Mouse (Mus musculus): ENCODE results near the gene Tspan14. TPM values are rescaled to one million over a fixed set of nuclear protein-coding genes. Genes with fewer than 3 reads are reported as not detected.

Gene Tspan14
- polyA plus RNA-seq, 1 experiment from 2014 or later: 71.4 TPM

GRCm38 (mm10) chr14:40885752-40886151 lies 80.9 kb downstream of the Tspan14 start:
- no peak overlapping the region for H3K9ac ChIP-seq (ENCODE audit: low read length)
- H3K4me3 ChIP-seq (ENCODE audit: low read depth, low read length): no peak overlapping the region
- ATAC-seq (replicated peaks; ENCODE audit: low FRiP score, low TSS enrichment, low read depth) (no peak), DNase-seq (ENCODE audit: low spot score) (no peak)
- no peak overlapping the region for H3K27ac ChIP-seq (ENCODE audit: low read depth)
- H3K4me1 ChIP-seq (replicated peaks; ENCODE audit: control insufficient read depth, insufficient read depth, low read length): no peaks in the 10 kb centered on the region
- H3K4me2 ChIP-seq (ENCODE audit: low read length): no peak overlapping the region
- WGBS: 61% methylated on average over 1 of the region's 1 CpGs
- H3K9me3 ChIP-seq (ENCODE audit: control insufficient read depth, low read length): no peaks in the 10 kb centered on the region
- H3K36me3 ChIP-seq (ENCODE audit: control insufficient read depth, insufficient read depth, low read length): no peaks in the 10 kb centered on the region
- H3K27me3 ChIP-seq (replicated peaks; ENCODE audit: control insufficient read depth, insufficient read depth, low read length): no peaks in the 10 kb centered on the region

GRCm38 (mm10) chr14:40885225-40885624 lies 81.4 kb downstream of the Tspan14 start:
- Histone ChIP-seq H3K27ac (ENCODE audit: low read depth) (no peak overlapping the region), H3K9ac (ENCODE audit: low read length) (no peak overlapping the region), H3K27me3 (replicated peaks; ENCODE audit: control insufficient read depth, insufficient read depth, low read length) (no peaks in the 10 kb centered on the region), H3K4me1 (replicated peaks; ENCODE audit: control insufficient read depth, insufficient read depth, low read length) (no peaks in the 10 kb centered on the region), H3K9me3 (ENCODE audit: control insufficient read depth, low read length) (no peaks in the 10 kb centered on the region), H3K4me3 (ENCODE audit: low read depth, low read length) (no peak overlapping the region), H3K4me2 (ENCODE audit: low read length) (no peak overlapping the region), H3K36me3 (ENCODE audit: control insufficient read depth, insufficient read depth, low read length) (no peaks in the 10 kb centered on the region)
- 32% methylated on average over 4 of the region's 4 CpGs for WGBS
- ATAC-seq (replicated peaks; ENCODE audit: low FRiP score, low TSS enrichment, low read depth) (no peak), DNase-seq (ENCODE audit: low spot score) (no peak)

DNA sequence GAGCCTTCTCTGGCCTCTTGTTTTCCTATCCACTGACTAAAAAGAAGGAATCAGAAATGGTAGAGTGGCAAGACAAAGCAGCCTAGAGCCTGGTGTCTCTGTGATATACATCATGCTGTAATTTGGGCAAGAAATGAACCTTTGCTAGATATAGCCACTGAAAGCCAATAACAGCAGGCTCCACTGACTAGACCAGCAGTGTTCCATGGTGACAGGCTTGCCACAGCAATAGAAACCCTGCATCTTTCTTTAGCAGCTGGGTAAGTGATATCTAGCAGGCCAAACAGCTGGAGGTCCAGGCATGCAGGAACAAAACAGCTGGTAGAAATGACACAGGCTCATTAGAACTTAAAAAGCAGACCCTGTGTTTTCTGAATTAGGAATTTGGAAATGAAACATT lies 92.0 kb downstream of the Tspan14 start:
- no peaks in the 10 kb centered on the region for H3K4me1 ChIP-seq (replicated peaks; ENCODE audit: control insufficient read depth, insufficient read depth, low read length)
- no peak for ATAC-seq (replicated peaks; ENCODE audit: low FRiP score, low TSS enrichment, low read depth)

DNA sequence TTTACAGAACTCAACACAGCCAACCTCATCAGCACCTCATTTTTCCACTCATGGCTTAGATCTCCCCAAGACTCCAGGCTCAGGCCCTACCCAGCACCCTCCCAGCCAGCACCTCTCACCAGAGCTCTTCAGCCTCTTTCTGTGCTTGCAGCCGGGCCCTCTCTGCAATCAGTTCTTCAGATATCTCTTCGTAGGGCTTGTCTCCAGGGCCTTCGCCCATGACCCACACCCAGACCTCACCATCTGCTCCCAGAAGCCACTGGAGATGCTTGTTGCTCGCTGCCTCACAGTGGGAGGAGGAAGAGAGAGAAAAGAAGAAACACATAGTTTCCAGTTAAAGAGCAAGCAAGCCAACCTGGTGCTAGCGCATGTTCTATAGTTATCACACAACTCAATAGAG lies 92.6 kb downstream of the Tspan14 start:
- 94% methylated on average over 5 of the region's 5 CpGs for WGBS
- no peaks in the 10 kb centered on the region for H3K4me1 ChIP-seq (replicated peaks; ENCODE audit: control insufficient read depth, insufficient read depth, low read length)
- H3K36me3 ChIP-seq (ENCODE audit: control insufficient read depth, insufficient read depth, low read length): no peaks in the 10 kb centered on the region
- ATAC-seq (replicated peaks; ENCODE audit: low FRiP score, low TSS enrichment, low read depth) (no peak), DNase-seq (ENCODE audit: low spot score) (no peak)
- H3K9ac ChIP-seq (ENCODE audit: low read length): no peak overlapping the region
- H3K27me3 ChIP-seq (replicated peaks; ENCODE audit: control insufficient read depth, insufficient read depth, low read length): no peaks in the 10 kb centered on the region
- H3K27ac ChIP-seq (ENCODE audit: low read depth): no peak overlapping the region
- no peak overlapping the region for H3K4me3 ChIP-seq (ENCODE audit: low read depth, low read length)
- H3K9me3 ChIP-seq (ENCODE audit: control insufficient read depth, low read length): no peaks in the 10 kb centered on the region
- no peak overlapping the region for H3K4me2 ChIP-seq (ENCODE audit: low read length)

More for the DNA sequence above, 92.0 kb downstream of the Tspan14 start:
- Histone ChIP-seq H3K4me2 (ENCODE audit: low read length) (no peak overlapping the region), H3K9ac (ENCODE audit: low read length) (no peak overlapping the region), H3K9me3 (ENCODE audit: control insufficient read depth, low read length) (no peaks in the 10 kb centered on the region), H3K27me3 (replicated peaks; ENCODE audit: control insufficient read depth, insufficient read depth, low read length) (no peaks in the 10 kb centered on the region), H3K27ac (ENCODE audit: low read depth) (no peak overlapping the region), H3K36me3 (ENCODE audit: control insufficient read depth, insufficient read depth, low read length) (no peaks in the 10 kb centered on the region), H3K4me3 (ENCODE audit: low read depth, low read length) (no peak overlapping the region)
- DNase-seq (ENCODE audit: low spot score): no peak

DNA sequence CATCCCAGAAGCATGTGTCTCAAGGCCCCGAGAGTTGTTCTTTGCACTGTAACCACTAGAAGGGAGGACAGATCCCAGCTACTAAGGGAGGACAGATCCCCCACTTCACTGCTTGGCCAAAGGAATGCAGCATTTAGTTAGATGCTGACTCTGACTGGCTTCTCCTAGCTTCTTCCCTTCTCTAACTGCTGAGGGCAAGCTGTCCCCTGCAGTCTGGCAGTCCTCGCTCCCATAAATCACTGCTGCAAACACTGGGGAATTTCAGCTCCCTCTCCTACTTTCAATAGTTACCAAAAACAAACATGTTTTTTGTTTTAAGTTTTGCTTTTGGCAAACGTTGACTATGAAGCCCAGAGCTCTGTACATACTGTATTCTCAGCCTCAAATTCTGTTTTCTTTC lies 96.0 kb downstream of the Tspan14 start:
- Histone ChIP-seq H3K4me1 (replicated peaks; ENCODE audit: control insufficient read depth, insufficient read depth, low read length) (no peaks in the 10 kb centered on the region), H3K9me3 (ENCODE audit: control insufficient read depth, low read length) (no peaks in the 10 kb centered on the region), H3K4me3 (ENCODE audit: low read depth, low read length) (no peak overlapping the region), H3K36me3 (ENCODE audit: control insufficient read depth, insufficient read depth, low read length) (no peaks in the 10 kb centered on the region), H3K4me2 (ENCODE audit: low read length) (no peak overlapping the region), H3K27ac (ENCODE audit: low read depth) (no peak overlapping the region), H3K9ac (ENCODE audit: low read length) (no peak overlapping the region), H3K27me3 (replicated peaks; ENCODE audit: control insufficient read depth, insufficient read depth, low read length) (no peaks in the 10 kb centered on the region)
- 52% methylated on average over 3 of the region's 3 CpGs for WGBS
- no peak for ATAC-seq (replicated peaks; ENCODE audit: low FRiP score, low TSS enrichment, low read depth)
- DNase-seq (ENCODE audit: low spot score): no peak

DNA sequence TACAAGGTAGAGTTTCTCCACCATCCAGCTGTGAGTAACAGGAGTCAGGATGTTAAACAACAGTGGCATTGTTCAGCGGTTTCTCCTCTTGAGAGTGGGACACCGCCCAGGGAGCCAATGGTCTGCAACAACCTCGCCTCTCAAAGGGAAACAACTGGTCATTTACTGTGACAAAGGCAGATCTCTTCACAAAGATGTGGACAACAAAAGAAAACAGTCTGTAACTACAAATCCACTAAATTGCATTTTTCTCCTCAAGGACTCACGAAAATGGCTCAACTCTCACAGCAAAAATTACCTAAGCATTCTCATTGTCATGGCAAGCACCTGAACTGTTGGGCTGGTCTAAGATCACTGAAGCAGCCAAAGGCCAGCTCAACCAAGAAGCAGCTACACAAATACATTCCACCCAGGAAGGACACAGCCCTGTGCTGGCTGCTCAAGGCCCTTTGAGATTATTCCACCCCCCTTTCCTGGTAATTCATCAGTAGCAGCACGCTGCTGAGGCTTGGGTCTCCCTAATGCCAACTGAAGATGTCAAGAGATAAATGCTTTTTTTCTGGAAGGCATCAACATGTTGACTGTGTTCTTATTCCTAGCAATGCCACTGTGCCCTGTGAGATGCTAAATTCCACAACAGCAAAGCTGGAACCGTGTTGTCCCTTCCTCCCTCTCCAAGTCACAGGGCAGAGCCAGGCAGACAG lies 101.6 kb downstream of the Tspan14 start:
- 59% methylated on average over 6 of the region's 6 CpGs for WGBS
- H3K4me3 ChIP-seq (ENCODE audit: low read depth, low read length): no peak overlapping the region
- no peak for DNase-seq (ENCODE audit: low spot score)

DNA sequence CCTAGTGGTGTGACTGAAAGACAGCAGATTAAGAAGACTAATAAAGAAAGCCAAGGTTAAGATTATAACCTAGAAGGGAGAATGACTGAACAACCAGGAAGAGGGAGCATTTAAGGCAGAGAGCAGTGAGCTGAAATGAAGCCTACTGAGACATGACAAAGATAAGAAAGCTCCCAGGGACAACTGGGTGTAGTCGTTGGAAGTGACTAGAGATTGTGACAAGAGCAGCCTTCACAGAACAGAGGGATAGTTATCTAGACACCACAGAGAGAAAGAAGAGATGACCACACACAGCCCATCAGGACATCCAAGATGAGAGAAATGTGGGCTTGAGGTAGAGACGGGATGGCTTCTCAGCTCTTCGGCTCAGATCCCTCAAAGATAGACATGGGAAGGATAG lies 102.9 kb downstream of the Tspan14 start:
- Histone ChIP-seq H3K9me3 (ENCODE audit: control insufficient read depth, low read length) (no peaks in the 10 kb centered on the region), H3K4me2 (ENCODE audit: low read length) (no peak overlapping the region), H3K27ac (ENCODE audit: low read depth) (no peak overlapping the region), H3K36me3 (ENCODE audit: control insufficient read depth, insufficient read depth, low read length) (no peaks in the 10 kb centered on the region), H3K4me3 (ENCODE audit: low read depth, low read length) (no peak overlapping the region), H3K27me3 (replicated peaks; ENCODE audit: control insufficient read depth, insufficient read depth, low read length) (no peaks in the 10 kb centered on the region), H3K4me1 (replicated peaks; ENCODE audit: control insufficient read depth, insufficient read depth, low read length) (no peaks in the 10 kb centered on the region), H3K9ac (ENCODE audit: low read length) (no peak overlapping the region)
- no peak for ATAC-seq (replicated peaks; ENCODE audit: low FRiP score, low TSS enrichment, low read depth)
- WGBS: 86% methylated on average over 3 of the region's 3 CpGs
- no peak for DNase-seq (ENCODE audit: low spot score)

More for the DNA sequence above, 101.6 kb downstream of the Tspan14 start:
- no peak overlapping the region for H3K9ac ChIP-seq (ENCODE audit: low read length)
- no peak overlapping the region for H3K4me2 ChIP-seq (ENCODE audit: low read length)
- no peaks in the 10 kb centered on the region for H3K9me3 ChIP-seq (ENCODE audit: control insufficient read depth, low read length)
- no peaks in the 10 kb centered on the region for H3K36me3 ChIP-seq (ENCODE audit: control insufficient read depth, insufficient read depth, low read length)
- no peaks in the 10 kb centered on the region for H3K27me3 ChIP-seq (replicated peaks; ENCODE audit: control insufficient read depth, insufficient read depth, low read length)
- H3K27ac ChIP-seq (ENCODE audit: low read depth): no peak overlapping the region
- ATAC-seq (replicated peaks; ENCODE audit: low FRiP score, low TSS enrichment, low read depth): no peak
- H3K4me1 ChIP-seq (replicated peaks; ENCODE audit: control insufficient read depth, insufficient read depth, low read length): no peaks in the 10 kb centered on the region

DNA sequence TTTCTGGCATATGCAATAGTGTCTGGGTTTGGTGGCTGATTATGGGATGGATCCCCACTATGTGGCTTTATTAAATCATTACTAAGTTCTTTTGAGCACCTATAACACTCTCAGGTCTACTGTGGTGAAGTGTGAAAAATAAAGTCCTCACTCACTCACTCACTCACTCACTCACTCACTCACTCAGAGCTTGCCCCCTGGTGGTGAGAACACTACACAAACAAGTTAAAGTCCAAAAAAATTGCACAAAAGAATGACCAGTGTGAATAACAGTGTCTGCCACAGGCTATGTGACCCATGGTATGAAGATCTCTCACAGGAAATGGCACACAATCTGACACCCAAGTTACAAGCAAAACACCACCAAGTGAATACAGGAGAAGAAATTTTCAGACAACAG lies 103.6 kb downstream of the Tspan14 start:
- H3K4me1 ChIP-seq (replicated peaks; ENCODE audit: control insufficient read depth, insufficient read depth, low read length): no peaks in the 10 kb centered on the region
- H3K27me3 ChIP-seq (replicated peaks; ENCODE audit: control insufficient read depth, insufficient read depth, low read length): no peaks in the 10 kb centered on the region
- H3K4me3 ChIP-seq (ENCODE audit: low read depth, low read length): no peak overlapping the region
- no peak overlapping the region for H3K9ac ChIP-seq (ENCODE audit: low read length)
- no peaks in the 10 kb centered on the region for H3K9me3 ChIP-seq (ENCODE audit: control insufficient read depth, low read length)
- ATAC-seq (replicated peaks; ENCODE audit: low FRiP score, low TSS enrichment, low read depth) (no peak), DNase-seq (ENCODE audit: low spot score) (no peak)
- no peak overlapping the region for H3K27ac ChIP-seq (ENCODE audit: low read depth)
- H3K4me2 ChIP-seq (ENCODE audit: low read length): no peak overlapping the region
- no peaks in the 10 kb centered on the region for H3K36me3 ChIP-seq (ENCODE audit: control insufficient read depth, insufficient read depth, low read length)

Measured in intestine, embryonic 14.5 days (tissue).